Mouse (Mus musculus) heart, embryonic 11.5 days (tissue): ENCODE data around the gene Zfp472. TPM values are rescaled to one million over a fixed set of nuclear protein-coding genes. Genes with fewer than 3 reads are reported as not detected.
A peak's percentile ranks its signal among the peaks of the same experiment; 100 is the strongest.

Experiments used
- ATAC-seq: fragments of 200-750 bp; cut with Nextera tagmentation; replicated peaks from 2 replicates; pipeline ENCODE4 v1.8.0; 2017; ENCODE audit warnings: moderate library complexity; ENCODE audit not compliant: insufficient number of reproducible peaks, low FRiP score, low TSS enrichment
- H3K27ac ChIP-seq: fragments of 300-500 bp; sonication (generic); 2 replicates; pipeline ENCODE4 v1.5.1; 2014; ENCODE audit warnings: mild to moderate bottlenecking, low read depth, low read length
- H3K27me3 ChIP-seq: fragments of 300-500 bp; sonication (generic); 2 replicates; pipeline ENCODE4 v1.6.1; 2014; ENCODE audit warnings: mild to moderate bottlenecking, low read length, mixed read lengths; ENCODE audit not compliant: control insufficient read depth, insufficient read depth
- H3K36me3 ChIP-seq: fragments of 300-500 bp; sonication (generic); 2 replicates; pipeline ENCODE4 v1.6.1; 2014; ENCODE audit warnings: mild to moderate bottlenecking, low read length, moderate library complexity, mixed read lengths; ENCODE audit not compliant: control insufficient read depth, insufficient read depth
- H3K4me1 ChIP-seq: fragments of 300-500 bp; sonication (generic); 2 replicates; pipeline ENCODE4 v1.6.1; 2014; ENCODE audit warnings: low read length; ENCODE audit not compliant: control insufficient read depth, insufficient read depth
- H3K4me2 ChIP-seq: fragments of 300-500 bp; sonication (generic); 2 replicates; pipeline ENCODE4 v1.6.1; 2014; ENCODE audit warnings: mild to moderate bottlenecking, moderate library complexity
- H3K4me3 ChIP-seq: fragments of 300-500 bp; sonication (generic); 2 replicates; pipeline ENCODE4 v1.5.1; 2014; ENCODE audit warnings: low read depth, low read length
- H3K9ac ChIP-seq: fragments of 300-500 bp; sonication (generic); 2 replicates; pipeline ENCODE4 v1.6.1; 2014; ENCODE audit warnings: mild to moderate bottlenecking, low read depth, low read length, moderate library complexity
- H3K9me3 ChIP-seq: fragments of 300-500 bp; sonication (generic); replicated peaks from 2 replicates; pipeline ENCODE4 v1.6.1; 2016; ENCODE audit warnings: low read length; ENCODE audit not compliant: control insufficient read depth
- WGBS: fragments of 180-500 bp; shearing (Covaris S2); extraction: QIAGEN DNeasy Blood & Tissue Kit; methylation state at CpG from one replicate; pipeline ENCODE4 v1.1.7; 2014; ENCODE audit not compliant: insufficient replicate concordance; 5-methylcytosine and 5-hydroxymethylcytosine counted together
- polyA plus RNA-seq: library from polyadenylated mRNA; unstranded; fragments of >200 nt; fragmentation: Nextera tagmentation; extraction: Ambion mirVana; gene quantifications from 2 replicates; pipeline ENCODE4 v1.2.1, GENCODE M21; 2014

Zfp472 gene
- polyA plus RNA-seq, result 5.9 and 7.4 TPM in 2 replicates

DNA sequence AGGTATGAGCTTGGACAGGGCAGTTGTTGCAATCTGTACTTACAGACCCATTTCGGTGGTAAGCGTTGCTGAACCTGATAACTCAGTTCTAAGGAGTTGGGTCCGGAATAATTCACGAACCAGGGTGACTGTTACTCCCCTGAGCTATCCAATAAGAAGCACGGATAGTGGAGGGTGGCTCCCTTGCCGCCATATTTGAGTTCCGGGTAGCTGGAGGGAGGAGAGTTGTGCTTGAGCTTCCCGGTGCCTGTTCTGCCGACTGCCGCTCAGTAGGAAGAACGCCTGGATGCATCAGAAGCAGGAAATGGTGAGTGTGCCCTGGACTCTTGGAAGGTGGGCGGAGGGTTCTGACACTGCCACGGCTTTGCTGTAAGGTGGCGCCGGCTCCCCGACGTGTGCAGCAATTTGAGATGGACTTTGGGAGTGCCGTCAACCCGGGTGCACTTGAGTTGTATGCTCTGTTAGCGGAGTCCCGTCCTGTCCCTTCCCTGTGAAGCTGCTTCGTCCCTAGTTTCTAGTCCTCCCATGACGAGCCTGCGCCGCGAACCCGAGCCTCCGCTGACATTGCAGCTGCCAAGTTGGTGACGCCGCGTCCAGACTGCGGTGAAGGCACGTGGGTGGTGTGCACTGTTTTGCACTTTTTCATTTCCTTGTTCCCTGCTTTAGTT, at the start of gene Zfp472:
Gene Zfp472, plus strand, starts transcription at position 192 of the 668 bp plus-strand sequence.
- WGBS, result under 1% methylated on average over 33 of the region's 33 CpGs
- Histone ChIP-seq H3K9ac (peak within 1 kb of the TSS; percentile 84), H3K4me2 (peak within 1 kb of the TSS; percentile 92), H3K36me3 (no peaks in the 10 kb centered on the region), H3K27ac (peak within 1 kb of the TSS; percentile 89), H3K27me3 (no peaks in the 10 kb centered on the region), H3K4me3 (peak within 1 kb of the TSS; percentile 90), H3K4me1 (peaks cover 6% of the 10 kb centered on the region), H3K9me3 (no peaks in the 10 kb centered on the region)
- ATAC-seq, result peak; percentile 99

DNA sequence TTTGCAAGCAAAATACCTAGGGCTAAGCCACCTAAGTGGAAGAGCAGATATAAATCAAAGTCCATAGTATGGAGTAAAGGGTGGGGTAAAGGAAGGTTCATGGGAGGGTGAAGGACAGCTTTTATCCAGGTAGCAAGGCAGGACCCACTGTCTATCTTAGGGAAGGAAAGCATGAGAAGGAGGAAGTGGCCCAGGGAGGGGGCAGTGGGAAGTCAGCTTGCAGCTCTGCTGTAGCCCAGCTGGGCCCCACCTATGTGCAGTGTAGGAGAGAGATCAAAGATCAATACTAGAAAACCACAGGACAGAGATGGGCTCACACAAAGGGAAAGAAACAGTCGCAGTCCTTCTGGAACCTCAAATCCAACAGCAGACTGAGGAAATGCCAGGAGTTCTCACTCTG, 49.5 kb upstream of the Zfp472 start:
- WGBS, result 82% methylated on average over 1 of the region's 1 CpGs
- ATAC-seq, result no peak

DNA sequence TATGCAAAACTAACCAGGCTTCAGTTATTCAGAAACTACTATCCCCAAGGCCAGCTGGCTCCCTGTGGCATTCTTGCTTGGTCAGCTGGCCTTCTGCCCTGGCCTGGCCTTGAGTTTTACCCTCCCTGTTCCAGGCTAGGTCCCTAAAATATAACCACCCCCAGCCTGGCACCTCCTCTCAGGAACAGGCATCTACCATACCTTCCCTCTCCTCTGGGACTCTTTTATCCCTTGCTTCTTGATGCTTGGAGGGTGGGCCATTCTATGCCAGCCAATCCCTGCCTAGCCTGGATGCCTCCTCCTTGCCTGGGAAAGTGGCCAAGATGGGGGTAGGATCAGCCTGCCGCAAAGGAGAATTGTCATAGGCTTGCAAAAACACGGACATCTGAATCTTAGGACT, 48.5 kb upstream of the Zfp472 start, which contains the start of gene Cyp4f14:
Gene Cyp4f14, minus strand, starts transcription at position 212 of the 400 bp plus-strand sequence.
- Histone ChIP-seq H3K27ac (no peak within 1 kb of the TSS), H3K4me1 (no peaks in the 10 kb centered on the region), H3K4me3 (no peak within 1 kb of the TSS), H3K9ac (no peak within 1 kb of the TSS), H3K36me3 (no peaks in the 10 kb centered on the region), H3K9me3 (peaks cover 6% of the 10 kb centered on the region; the same call in 1 of the 2 replicates), H3K27me3 (no peaks in the 10 kb centered on the region), H3K4me2 (no peak within 1 kb of the TSS)
- ATAC-seq, result no peak
- 58% methylated on average over 2 of the region's 2 CpGs for WGBS

More for the DNA sequence above, 49.5 kb upstream of the Zfp472 start:
- Histone ChIP-seq H3K4me1 (no peaks in the 10 kb centered on the region), H3K36me3 (no peaks in the 10 kb centered on the region), H3K9me3 (0 out of 2 replicates have a peak, but pooled peaks cover 4% of the 10 kb centered on the region), H3K4me3 (no peak overlapping the region), H3K27me3 (no peaks in the 10 kb centered on the region), H3K27ac (no peak overlapping the region), H3K4me2 (no peak overlapping the region), H3K9ac (no peak overlapping the region)

DNA sequence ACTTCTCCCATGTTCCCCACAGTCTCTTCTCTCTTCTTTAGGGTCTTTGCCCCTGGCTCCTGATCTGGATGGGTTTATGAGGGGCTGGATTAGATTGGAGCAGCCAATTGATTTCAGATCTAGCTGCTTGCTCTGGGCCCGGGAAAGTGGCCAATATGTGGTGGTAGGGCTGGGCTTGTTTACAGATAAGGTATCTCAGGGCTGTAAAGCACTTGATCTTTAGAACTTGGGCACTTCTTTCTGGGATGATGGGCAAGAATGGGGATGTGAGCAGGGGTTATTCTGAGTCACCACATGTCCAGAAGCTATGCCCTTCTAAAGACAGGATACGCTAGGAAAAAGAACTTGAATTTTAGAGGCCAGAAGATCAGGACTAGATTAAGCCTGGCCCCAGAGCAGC, 46.5 kb upstream of the Zfp472 start:
- Histone ChIP-seq H3K9ac (no peak overlapping the region), H3K4me1 (no peaks in the 10 kb centered on the region), H3K27me3 (no peaks in the 10 kb centered on the region), H3K4me3 (no peak overlapping the region), H3K4me2 (no peak overlapping the region), H3K9me3 (peaks cover 6% of the 10 kb centered on the region; the same call in 1 of the 2 replicates), H3K27ac (no peak overlapping the region), H3K36me3 (no peaks in the 10 kb centered on the region)
- no peak for ATAC-seq
- WGBS, result 60% methylated on average over 2 of the region's 2 CpGs

DNA sequence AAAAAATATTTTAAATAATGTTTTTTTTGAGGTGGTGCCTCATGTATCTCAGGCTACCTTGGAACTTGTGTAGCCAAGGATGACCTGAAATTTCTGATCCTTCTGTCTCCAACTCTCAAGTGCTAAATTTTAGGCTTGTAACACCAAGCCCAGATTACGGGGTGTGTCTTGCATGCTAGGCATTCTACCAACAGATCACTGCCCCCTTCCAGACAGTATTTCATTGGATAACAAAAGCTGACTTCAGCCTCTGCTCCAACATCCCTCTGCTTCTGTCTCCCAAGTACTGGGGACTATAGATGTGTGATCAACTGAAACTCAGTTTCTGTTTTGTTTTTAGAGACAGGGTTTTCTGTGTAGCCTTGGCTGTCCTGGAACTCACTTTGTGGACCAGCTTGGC, 41.9 kb upstream of the Zfp472 start:
- WGBS, result 93% methylated on average over 1 of the region's 1 CpGs
- no peaks in the 10 kb centered on the region for H3K27me3 ChIP-seq

DNA sequence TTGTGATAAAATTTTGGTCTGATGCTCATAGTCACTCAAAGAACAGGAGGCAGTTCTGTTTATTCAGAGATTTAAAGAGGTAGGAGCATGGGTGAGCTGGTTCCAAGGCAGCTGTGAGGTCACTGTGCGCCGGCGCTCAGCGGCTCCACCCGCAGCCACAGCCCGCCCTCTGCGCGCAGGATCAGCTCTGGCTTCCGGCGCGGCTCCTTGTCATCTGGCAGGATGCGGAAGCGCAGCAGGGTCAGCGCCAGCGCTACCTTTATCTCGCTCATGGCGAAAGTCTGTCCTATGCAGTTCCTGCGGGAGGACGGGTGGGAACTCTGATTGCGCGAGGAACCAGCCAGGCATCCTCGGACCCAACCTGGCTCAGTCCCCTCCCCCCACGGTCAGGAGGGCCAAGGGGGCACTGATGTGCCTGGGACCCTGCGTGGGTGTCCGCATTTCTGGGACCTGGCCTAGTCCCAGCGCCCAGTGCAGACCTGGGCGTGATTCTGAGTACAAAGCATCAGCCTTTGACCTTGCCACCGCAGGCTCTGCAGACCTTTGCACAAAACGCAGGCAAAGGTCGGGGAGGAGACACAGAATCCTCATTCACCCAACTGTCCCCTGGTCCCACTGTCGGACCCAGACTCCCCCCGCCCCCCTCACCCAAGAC, 40.8 kb upstream of the Zfp472 start:
- peak; percentile 85 for ATAC-seq
- no peaks in the 10 kb centered on the region for H3K4me1 ChIP-seq
- H3K4me3 ChIP-seq, result peak overlapping the region; percentile 45
- 15% methylated on average over 32 of the region's 32 CpGs for WGBS
- peak overlapping the region; percentile 69 for H3K9ac ChIP-seq
- no peaks in the 10 kb centered on the region for H3K27me3 ChIP-seq
- H3K9me3 ChIP-seq, result peaks cover 6% of the 10 kb centered on the region; the same call in 1 of the 2 replicates
- H3K4me2 ChIP-seq, result peak overlapping the region; percentile 75
- H3K36me3 ChIP-seq, result no peaks in the 10 kb centered on the region
- no peak overlapping the region for H3K27ac ChIP-seq

More for the DNA sequence above, 41.9 kb upstream of the Zfp472 start:
- Histone ChIP-seq H3K9ac (no peak overlapping the region), H3K36me3 (no peaks in the 10 kb centered on the region), H3K27ac (no peak overlapping the region), H3K4me3 (no peak overlapping the region), H3K4me2 (no peak overlapping the region), H3K4me1 (no peaks in the 10 kb centered on the region), H3K9me3 (peaks cover 6% of the 10 kb centered on the region; the same call in 1 of the 2 replicates)
- no peak for ATAC-seq

DNA sequence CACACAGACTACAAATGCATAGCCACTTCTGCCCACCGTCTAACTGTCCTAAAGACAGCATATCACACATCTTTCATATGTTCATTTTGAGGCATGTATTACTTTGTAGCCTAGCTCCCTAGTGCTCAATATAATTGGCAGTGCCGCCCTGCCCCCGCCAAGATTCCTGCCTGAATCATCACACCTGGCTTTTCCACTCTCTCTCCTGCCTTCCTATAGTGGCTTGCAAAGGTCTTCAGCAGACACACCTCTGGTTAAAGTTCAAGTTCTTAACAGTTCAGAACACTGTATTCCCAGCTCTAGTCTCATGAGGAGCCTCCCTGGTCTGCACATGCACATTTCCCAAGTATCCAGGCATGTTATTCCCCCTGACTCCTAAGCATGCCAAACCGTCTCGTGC, 37.8 kb upstream of the Zfp472 start:
- Histone ChIP-seq H3K27me3 (no peaks in the 10 kb centered on the region), H3K9ac (no peak overlapping the region), H3K4me1 (no peaks in the 10 kb centered on the region), H3K36me3 (no peaks in the 10 kb centered on the region), H3K4me3 (no peak overlapping the region), H3K27ac (no peak overlapping the region), H3K9me3 (no peaks in the 10 kb centered on the region), H3K4me2 (no peak overlapping the region)
- WGBS, result 74% methylated on average over 5 of the region's 5 CpGs
- ATAC-seq, result no peak

DNA sequence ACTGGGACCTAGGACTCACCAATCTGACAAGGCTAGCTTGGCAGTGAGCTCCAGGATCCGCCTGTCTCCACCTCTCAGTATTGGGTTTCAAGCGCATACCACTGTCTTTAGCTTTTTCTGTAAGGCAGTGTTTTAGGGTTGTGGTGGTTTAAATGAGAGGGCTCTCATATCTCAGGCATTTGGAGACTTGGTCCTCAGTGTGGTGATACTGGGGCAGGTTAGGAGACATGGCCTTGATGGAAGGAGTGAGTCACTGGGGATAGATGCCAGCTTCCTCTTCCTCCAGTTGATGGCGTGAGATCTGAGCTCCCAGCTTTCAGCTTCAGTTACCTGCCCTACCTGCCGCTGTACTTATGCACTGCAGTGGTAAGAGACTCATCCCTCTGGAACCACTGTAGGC, 25.8 kb upstream of the Zfp472 start:
- no peaks in the 10 kb centered on the region for H3K9me3 ChIP-seq
- H3K27me3 ChIP-seq, result no peaks in the 10 kb centered on the region
- no peak overlapping the region for H3K4me2 ChIP-seq
- no peak overlapping the region for H3K27ac ChIP-seq
- 78% methylated on average over 4 of the region's 4 CpGs for WGBS
- no peak overlapping the region for H3K4me3 ChIP-seq
- no peaks in the 10 kb centered on the region for H3K4me1 ChIP-seq
- H3K36me3 ChIP-seq, result no peaks in the 10 kb centered on the region
- ATAC-seq, result no peak
- no peak overlapping the region for H3K9ac ChIP-seq
